Mouse (Mus musculus) monocyte, adult 5-6 weeks (primary cell): ENCODE measurements around the gene Mknk2. TPM values are rescaled to one million over a fixed set of nuclear protein-coding genes. Genes with fewer than 3 reads are reported as not detected.
"Not testable (repeated sequence)": the region's sequence is repeated elsewhere in the genome, so short reads cannot be mapped to it uniquely, and the experiment has no call there.

Experiments used
- ATAC-seq: fragments of 153-309, 156-312 bp; replicated peaks from 2 replicates; pipeline ENCODE4 v1.8.0; 2017; ENCODE audit warnings: mild to moderate bottlenecking; ENCODE audit not compliant: low TSS enrichment, insufficient number of reproducible peaks, severe bottlenecking, poor library complexity, low FRiP score
- total RNA-seq: library from RNA; stranded (forward); fragments of 200-1000, 200-491, 200-594 nt; gene quantifications from 3 replicates; pipeline ENCODE4 v1.2.3, GENCODE M21; 2017

Gene Mknk2
- total RNA-seq, 1 experiment from 2014 or later = 94.0 TPM

GRCm38 (mm10) chr10:80658194-80658840, 19.6 kb downstream of the Mknk2 start:
- no peak for ATAC-seq

- peak; percentile 11; the same call in 1 of the 2 replicates for ATAC-seq
Measured at GRCm38 (mm10) chr10:80656863-80657623, 20.9 kb downstream of the Mknk2 start, which contains the start of gene Btbd2. Btbd2 (minus strand) TSS chr10:80657071.

GRCm38 (mm10) chr10:80656130-80656862, 21.6 kb downstream of the Mknk2 start:
- peak; percentile 77 for ATAC-seq

- no peak for ATAC-seq
Measured at GRCm38 (mm10) chr10:80655406-80656129, 22.3 kb downstream of the Mknk2 start.

- ATAC-seq = no peak
Measured at GRCm38 (mm10) chr10:80654866-80655265, 23.0 kb downstream of the Mknk2 start.

- ATAC-seq = no peak
Measured at GRCm38 (mm10) chr10:80653156-80653720, 24.7 kb downstream of the Mknk2 start.

- no peak for ATAC-seq
Measured at GRCm38 (mm10) chr10:80650392-80650791, 27.5 kb downstream of the Mknk2 start.

- not testable (repeated sequence) for ATAC-seq
Measured at GRCm38 (mm10) chr10:80649910-80650309, 28.0 kb downstream of the Mknk2 start.

GRCm38 (mm10) chr10:80646936-80647335, 31.0 kb downstream of the Mknk2 start:
- ATAC-seq = no peak

- ATAC-seq = no peak
Measured at GRCm38 (mm10) chr10:80635345-80635744, 42.6 kb downstream of the Mknk2 start.

GRCm38 (mm10) chr10:80628925-80629324, 49.0 kb downstream of the Mknk2 start:
- no peak for ATAC-seq

GRCm38 (mm10) chr10:80627685-80628084, 50.2 kb downstream of the Mknk2 start:
- no peak for ATAC-seq

- ATAC-seq = no peak
Measured at GRCm38 (mm10) chr10:80625764-80626163, 52.1 kb downstream of the Mknk2 start.

GRCm38 (mm10) chr10:80623457-80624191, 54.3 kb downstream of the Mknk2 start:
- 0 out of 2 replicates have a peak, but pooled peaks have one; percentile 5 for ATAC-seq

- ATAC-seq = no peak
Measured at GRCm38 (mm10) chr10:80622661-80623456, 55.1 kb downstream of the Mknk2 start, which contains the start of gene Csnk1g2. Csnk1g2 (plus strand) TSS chr10:80622838.

GRCm38 (mm10) chr10:80621940-80622660, 55.8 kb downstream of the Mknk2 start:
- peak; percentile 87 for ATAC-seq

GRCm38 (mm10) chr10:80621690-80621939, 56.3 kb downstream of the Mknk2 start:
- no peak for ATAC-seq
